Mouse (Mus musculus) A20 (cell line): Measurements from ENCODE around the gene Moxd1.

ENCODE experiments used
- DNase-seq: peaks from one replicate; pipeline ENCODE4 v3.0.0-alpha.2; 2011; ENCODE audit warnings: low read depth, low spot score

Gene Moxd1

GRCm38 (mm10) chr10:24223449-24224143 lies at the start of gene Moxd1:
TSS of gene Moxd1 (plus strand) at chr10:24223517.
- DNase-seq, result no peak

- peak; percentile 32 for DNase-seq
Observed at GRCm38 (mm10) chr10:24190392-24190791, 32.9 kb upstream of the Moxd1 start.

- no peak for DNase-seq
Observed at GRCm38 (mm10) chr10:24191977-24192376, 31.3 kb upstream of the Moxd1 start.

- DNase-seq, result no peak
Observed at GRCm38 (mm10) chr10:24199303-24199702, 24.0 kb upstream of the Moxd1 start.

GRCm38 (mm10) chr10:24200099-24200498 lies 23.2 kb upstream of the Moxd1 start:
- no peak for DNase-seq

GRCm38 (mm10) chr10:24210075-24210474 lies 13.2 kb upstream of the Moxd1 start:
- DNase-seq, result no peak

- DNase-seq, result no peak
Observed at GRCm38 (mm10) chr10:24213297-24213696, 10.0 kb upstream of the Moxd1 start.

- DNase-seq, result no peak
Observed at GRCm38 (mm10) chr10:24217558-24218268, 5.6 kb upstream of the Moxd1 start.

GRCm38 (mm10) chr10:24220931-24221330 lies 2.4 kb upstream of the Moxd1 start:
- no peak for DNase-seq

- no peak for DNase-seq
Observed at GRCm38 (mm10) chr10:24222911-24223310, 406 bp upstream of the Moxd1 start.

GRCm38 (mm10) chr10:24224591-24224990 lies 1.3 kb downstream of the Moxd1 start:
- no peak for DNase-seq

GRCm38 (mm10) chr10:24228318-24229183 lies 5.2 kb downstream of the Moxd1 start:
- no peak for DNase-seq

- DNase-seq, result no peak
Observed at GRCm38 (mm10) chr10:24232281-24232680, 9.0 kb downstream of the Moxd1 start.

- peak; percentile 87 for DNase-seq
Observed at GRCm38 (mm10) chr10:24235426-24236283, 12.3 kb downstream of the Moxd1 start.

- no peak for DNase-seq
Observed at GRCm38 (mm10) chr10:24246815-24247214, 23.5 kb downstream of the Moxd1 start.

GRCm38 (mm10) chr10:24248116-24248515 lies 24.8 kb downstream of the Moxd1 start:
- DNase-seq, result no peak

- DNase-seq, result no peak
Observed at GRCm38 (mm10) chr10:24251631-24252030, 28.3 kb downstream of the Moxd1 start.

- DNase-seq, result no peak
Observed at GRCm38 (mm10) chr10:24258150-24258549, 34.8 kb downstream of the Moxd1 start.

- DNase-seq, result no peak
Observed at GRCm38 (mm10) chr10:24258885-24259284, 35.6 kb downstream of the Moxd1 start.

- DNase-seq, result no peak
Observed at GRCm38 (mm10) chr10:24259794-24260590, 36.7 kb downstream of the Moxd1 start.
